Mouse (Mus musculus) small intestine, adult 2 months (tissue): ENCODE results near the gene Oit3.

ENCODE experiments used
- CTCF ChIP-seq: fragments of 200-500 bp; IDR thresholded peaks from 2 replicates; pipeline ENCODE4 v1.5.1; 2012; ENCODE audit warnings: low read depth, mild to moderate bottlenecking, control low read depth, inconsistent platforms, low read length, moderate library complexity, mixed read lengths; ENCODE audit not compliant: insufficient replicate concordance, insufficient read length; ENCODE audit errors: extremely low read depth
- POLR2A ChIP-seq: fragments of 200-500 bp; IDR thresholded peaks from 2 replicates; pipeline ENCODE4 v1.6.1; 2012; ENCODE audit warnings: low read depth, mild to moderate bottlenecking, control low read depth, inconsistent platforms, low read length, moderate library complexity

GRCm38 (mm10) chr10:59470451-59470850, 28.9 kb upstream of the Oit3 start:
- TF ChIP-seq POLR2A, result no peak
- TF ChIP-seq CTCF, result no peak
